ENCODE assay signal across 8 mouse cellular contexts in genomic region chr10:4037066-4037465, GRCm38 (mm10).
DNase-seq lines count a peak whose midpoint lies in the region; ATAC-seq and TF ChIP-seq lines count a peak whose summit lies in the region.

No protein-coding gene starts in this region.

- in situ Hi-C loops in CH12.LX (cut with MboI; ENCODE audit: low pct_ligation_motif_present, low pct_unique_long_range_greater_than_20kb, low sequenced_read_pairs) = no loop called here

- TF ChIP-seq RAD21 in CH12.LX (IDR thresholded peaks at IDR 0.05; ENCODE audit: low read depth, low read length) = no peak

- no peak for TF ChIP-seq POLR2A in CH12.LX (IDR thresholded peaks at IDR 0.05; ENCODE audit: low read depth, low read length)

- H3K36me3 ChIP-seq in hindbrain, embryonic 16.5 days (ENCODE audit: control insufficient read depth, insufficient read depth, low read length) = no peaks in the 10 kb centered on the region
- H3K36me3 ChIP-seq in hindbrain, embryonic 12.5 days = no peaks in the 10 kb centered on the region
- peaks cover 52 to 86% of the 10 kb centered on the region in 2 experiments for H3K36me3 ChIP-seq in CH12.LX (replicated peaks in 1 of 2; ENCODE audit: control insufficient read depth in 1 of 2, insufficient read depth in 1 of 2, low read length in 1 of 2)
- peaks cover 80% of the 10 kb centered on the region for H3K36me3 ChIP-seq in liver, embryonic 13.5 days

- dilution Hi-C loops in CH12.LX (cut with MboI; ENCODE audit: extremely low pct_ligation_motif_present, extremely low pct_unique_long_range_greater_than_20kb, low sequenced_read_pairs) = no loop called here

- peak in 1 of 2 experiments; percentile 38; a peak in 2 of 4 replicates for TF ChIP-seq CTCF in CH12.LX (conservative IDR thresholded peaks at IDR 0.05 in 1 of 2, IDR thresholded peaks at IDR 0.05 in 1 of 2; ENCODE audit: low read depth in 2 of 2, low read length in 2 of 2)

- DNase-seq in CH12.LX (ENCODE audit: extremely low read depth) = no peak
- peak; percentile 34 for DNase-seq in brain, adult 2 months (ENCODE audit: low read depth, low spot score)
- DNase-seq in liver, embryonic 13.5 days = no peak
- DNase-seq in frontal cortex, postnatal 25 days (ENCODE audit: low spot score in 2 of 2) = no peak
- no peak for DNase-seq in spleen, postnatal 10 days (ENCODE audit: low spot score in 2 of 2)

- no peak overlapping the region for H3K4me2 ChIP-seq in hindbrain, embryonic 16.5 days (ENCODE audit: low read length)
- H3K4me2 ChIP-seq in hindbrain, embryonic 12.5 days (replicated peaks) = no peak overlapping the region
- H3K4me2 ChIP-seq in CH12.LX (ENCODE audit: insufficient read depth, low read depth, poor library complexity, severe bottlenecking) = no peak overlapping the region
- H3K4me2 ChIP-seq in liver, embryonic 13.5 days = no peak overlapping the region

- no peak for TF ChIP-seq EP300 in CH12.LX (IDR thresholded peaks at IDR 0.05; ENCODE audit: low read length)

- no peaks in the 10 kb centered on the region for H3K79me2 ChIP-seq in CH12.LX (replicated peaks; ENCODE audit: control insufficient read depth, extremely low read depth, insufficient read depth, poor library complexity, severe bottlenecking)

- 75% methylated on average over 3 of the region's 3 CpGs for WGBS in hindbrain, embryonic 16.5 days
- WGBS in hindbrain, embryonic 12.5 days = 82% methylated on average over 3 of the region's 3 CpGs
- WGBS in liver, embryonic 13.5 days (ENCODE audit: insufficient replicate concordance) = 73% methylated on average over 3 of the region's 3 CpGs

- no peaks in the 10 kb centered on the region for H3K27me3 ChIP-seq in hindbrain, embryonic 16.5 days (replicated peaks; ENCODE audit: control insufficient read depth, insufficient read depth, low read length)
- H3K27me3 ChIP-seq in hindbrain, embryonic 12.5 days = no peaks in the 10 kb centered on the region
- H3K27me3 ChIP-seq in CH12.LX (replicated peaks) = no peaks in the 10 kb centered on the region
- H3K27me3 ChIP-seq in liver, embryonic 13.5 days = no peaks in the 10 kb centered on the region

- no peaks in the 10 kb centered on the region for H3K4me1 ChIP-seq in hindbrain, embryonic 16.5 days (ENCODE audit: control insufficient read depth, insufficient read depth, low read depth, low read length)
- no peaks in the 10 kb centered on the region for H3K4me1 ChIP-seq in hindbrain, embryonic 12.5 days
- H3K4me1 ChIP-seq in CH12.LX (ENCODE audit: control insufficient read depth in 1 of 2, insufficient read depth in 2 of 2) = no peaks in the 10 kb centered on the region
- H3K4me1 ChIP-seq in liver, embryonic 13.5 days (replicated peaks) = no peaks in the 10 kb centered on the region

- ATAC-seq in hindbrain, embryonic 16.5 days = peak; percentile 42; the same call in 1 of the 2 replicates
- ATAC-seq in hindbrain, embryonic 12.5 days (ENCODE audit: low FRiP score) = no peak
- ATAC-seq in liver, embryonic 13.5 days (ENCODE audit: low read depth) = 0 out of 2 replicates have a peak, but pooled peaks have one; percentile 10
- ATAC-seq in monocyte, adult 5-6 weeks (replicated peaks; ENCODE audit: insufficient number of reproducible peaks, low FRiP score, low TSS enrichment, poor library complexity, severe bottlenecking) = no peak

- H3K9me3 ChIP-seq in hindbrain, embryonic 16.5 days (ENCODE audit: control insufficient read depth, low read length) = no peaks in the 10 kb centered on the region
- no peaks in the 10 kb centered on the region for H3K9me3 ChIP-seq in hindbrain, embryonic 12.5 days (replicated peaks)
- no peaks in the 10 kb centered on the region for H3K9me3 ChIP-seq in CH12.LX (replicated peaks; ENCODE audit: low read length)
- no peaks in the 10 kb centered on the region for H3K9me3 ChIP-seq in liver, embryonic 13.5 days (replicated peaks)

- no peak overlapping the region for H3K9ac ChIP-seq in hindbrain, embryonic 16.5 days (ENCODE audit: low read depth, low read length)
- no peak overlapping the region for H3K9ac ChIP-seq in hindbrain, embryonic 12.5 days
- H3K9ac ChIP-seq in CH12.LX (ENCODE audit: insufficient read depth, low read depth) = no peak overlapping the region
- H3K9ac ChIP-seq in liver, embryonic 13.5 days = no peak overlapping the region

- no peak overlapping the region for H3K4me3 ChIP-seq in hindbrain, embryonic 16.5 days (ENCODE audit: low read length)
- no peak overlapping the region for H3K4me3 ChIP-seq in hindbrain, embryonic 12.5 days
- H3K4me3 ChIP-seq in CH12.LX (replicated peaks in 1 of 3; ENCODE audit: low read depth in 2 of 3, low read length in 2 of 3, poor library complexity in 1 of 3) = no peak overlapping the region
- no peak overlapping the region for H3K4me3 ChIP-seq in liver, embryonic 13.5 days (replicated peaks)

- no peak overlapping the region for H3K27ac ChIP-seq in hindbrain, embryonic 16.5 days (ENCODE audit: low read depth, low read length)
- H3K27ac ChIP-seq in hindbrain, embryonic 12.5 days = no peak overlapping the region
- H3K27ac ChIP-seq in CH12.LX (ENCODE audit: insufficient read depth, low read depth) = no peak overlapping the region
- H3K27ac ChIP-seq in liver, embryonic 13.5 days = no peak overlapping the region

TF ChIP-seq in CH12.LX, 34 proteins besides CTCF, POLR2A, EP300 and RAD21:
- no peak for TF ChIP-seq UBTF (IDR thresholded peaks at IDR 0.05; ENCODE audit: low read depth, low read length)
- peak; percentile 16; the same call in 1 of the 2 replicates for TF ChIP-seq SMC3 (IDR thresholded peaks at IDR 0.05; ENCODE audit: low read depth, low read length)

Comparison
In these comparisons a context has a peak if more than half of its experiments do, and no peak if none do; other contexts are left out.
1. ATAC-seq: peak in hindbrain, embryonic 16.5 days (single experiment) and liver, embryonic 13.5 days (single experiment); none in hindbrain, embryonic 12.5 days (single experiment) and monocyte, adult 5-6 weeks (single experiment).